Mouse (Mus musculus): ENCODE measurements around the gene Rcor2.

Gene Rcor2

DNA sequence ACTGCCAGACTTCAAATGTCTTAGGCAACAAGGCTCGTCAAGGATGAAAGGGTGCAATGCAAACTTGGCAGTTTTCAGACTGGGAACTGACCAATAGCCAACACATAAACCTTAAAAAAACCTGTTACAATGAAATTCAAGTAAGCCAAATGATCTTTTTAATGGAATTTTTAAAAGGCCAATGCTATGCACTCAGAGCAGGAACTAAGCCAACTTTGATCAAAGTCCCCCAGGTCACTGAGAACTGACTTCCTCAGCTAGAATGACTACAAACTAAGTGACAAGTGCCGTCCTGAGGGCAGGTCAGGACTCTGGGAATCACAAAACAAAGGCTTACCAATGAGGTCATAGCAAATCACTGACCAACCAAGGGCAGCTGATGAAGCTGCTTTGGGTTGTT, 53.1 kb downstream of the Rcor2 start:
- DNase-seq (ENCODE audit: low read depth) = no peak

DNA sequence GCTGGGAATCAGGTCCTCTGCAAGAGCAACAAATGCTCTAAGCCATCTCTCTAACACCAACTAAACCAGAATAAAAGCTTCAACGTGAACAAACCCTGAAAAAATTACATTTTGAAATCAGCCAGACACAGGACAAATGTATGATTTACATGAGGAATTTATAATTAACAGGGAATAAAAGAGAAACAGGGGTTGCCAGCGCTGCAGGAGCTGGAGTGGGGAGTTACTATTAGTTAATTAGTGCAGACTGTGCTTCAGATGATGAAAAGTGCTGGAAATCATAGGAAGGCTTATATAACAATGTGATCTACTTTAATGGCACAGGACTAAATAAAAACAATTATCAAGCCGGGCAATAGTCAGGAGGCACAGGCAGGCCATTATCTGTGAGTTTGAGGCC, 54.3 kb downstream of the Rcor2 start:
- DNase-seq (ENCODE audit: low read depth) = no peak
